Mouse (Mus musculus): ENCODE measurements around the gene Gpatch2.
A peak's percentile ranks its signal among the peaks of the same experiment; 100 is the strongest.

Gene Gpatch2

GRCm38 (mm10) chr1:187376946-187377671, 161.8 kb downstream of the Gpatch2 start:
- DNase-seq, result no peak

- peak in 1 of 2 experiments; percentile 26 for DNase-seq
Observed at GRCm38 (mm10) chr1:187377865-187378524, 162.7 kb downstream of the Gpatch2 start.

- no peak for DNase-seq
Observed at GRCm38 (mm10) chr1:187389476-187389875, 174.2 kb downstream of the Gpatch2 start.

GRCm38 (mm10) chr1:187400834-187401233, 185.5 kb downstream of the Gpatch2 start:
- DNase-seq, result no peak
